Mouse (Mus musculus) midbrain, embryonic 11.5 days (tissue): ENCODE results near the gene Abcb4. TPM values are rescaled to one million over a fixed set of nuclear protein-coding genes. Genes with fewer than 3 reads are reported as not detected.
A peak's percentile ranks its signal among the peaks of the same experiment; 100 is the strongest.

ENCODE experiments used
- ATAC-seq: fragments of 200-750 bp; cut with Nextera tagmentation; 2 replicates; pipeline ENCODE4 v1.8.0; 2017; ENCODE audit warnings: moderate TSS enrichment, moderate library complexity; ENCODE audit not compliant: low FRiP score
- DNase-seq: peaks from one replicate; pipeline ENCODE4 v3.0.0; 2015; ENCODE audit warnings: low spot score; ENCODE audit errors: missing footprints
- H3K27ac ChIP-seq: fragments of 300-500 bp; sonication (generic); 2 replicates; pipeline ENCODE4 v1.5.1; 2014; ENCODE audit warnings: low read depth, low read length
- H3K27me3 ChIP-seq: fragments of 300-500 bp; sonication (generic); 2 replicates; pipeline ENCODE4 v1.6.1; 2014; ENCODE audit warnings: mild to moderate bottlenecking, low read length, moderate library complexity, mixed read lengths; ENCODE audit not compliant: control insufficient read depth, insufficient read depth
- H3K36me3 ChIP-seq: fragments of 300-500 bp; sonication (generic); 2 replicates; pipeline ENCODE4 v1.6.1; 2014; ENCODE audit warnings: mild to moderate bottlenecking, low read length, moderate library complexity, mixed read lengths; ENCODE audit not compliant: control insufficient read depth, insufficient read depth
- H3K4me1 ChIP-seq: fragments of 300-500 bp; sonication (generic); 2 replicates; pipeline ENCODE4 v1.6.1; 2014; ENCODE audit warnings: low read length; ENCODE audit not compliant: control insufficient read depth, insufficient read depth
- H3K4me2 ChIP-seq: fragments of 300-500 bp; sonication (generic); 2 replicates; pipeline ENCODE4 v1.6.1; 2014; ENCODE audit warnings: mild to moderate bottlenecking, moderate library complexity
- H3K4me3 ChIP-seq: fragments of 300-500 bp; sonication (generic); 2 replicates; pipeline ENCODE4 v1.5.1; 2014; ENCODE audit warnings: low read depth, low read length
- H3K9ac ChIP-seq: fragments of 300-500 bp; sonication (generic); 2 replicates; pipeline ENCODE4 v1.6.1; 2014; ENCODE audit warnings: low read length
- H3K9me3 ChIP-seq: fragments of 300-500 bp; sonication (generic); 2 replicates; pipeline ENCODE4 v1.6.1; 2016; ENCODE audit warnings: low read length; ENCODE audit not compliant: control insufficient read depth
- WGBS: fragments of 180-500 bp; shearing (Covaris S2); extraction: QIAGEN DNeasy Blood & Tissue Kit; methylation state at CpG from one replicate; pipeline ENCODE4 v1.1.7; 2014; 5-methylcytosine and 5-hydroxymethylcytosine counted together
- polyA plus RNA-seq: library from polyadenylated mRNA; unstranded; fragments of >200 nt; fragmentation: Nextera tagmentation; extraction: Ambion mirVana; gene quantifications from 2 replicates; pipeline ENCODE4 v1.2.1, GENCODE M21; 2014

The Abcb4 gene
- polyA plus RNA-seq, 1 experiment from 2014 or later = 0.60 TPM

DNA sequence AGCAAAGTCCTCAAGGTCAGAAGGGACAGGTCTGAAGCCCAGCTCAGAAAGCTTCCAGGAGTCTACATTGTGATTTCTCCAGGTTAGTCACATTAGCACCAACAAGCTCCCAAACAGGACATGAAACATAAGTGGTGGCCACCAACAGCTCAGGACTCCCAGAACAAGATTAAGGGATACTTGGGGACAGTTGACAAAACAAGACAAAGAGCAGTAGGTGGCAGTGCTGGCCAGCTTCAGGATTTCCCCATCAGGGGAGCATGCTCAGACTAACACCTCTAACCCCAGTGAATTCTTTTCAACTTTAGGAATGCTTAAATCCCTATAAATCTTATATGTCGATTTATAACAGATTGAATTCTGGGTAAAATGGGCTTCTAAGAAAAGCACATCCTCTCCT lies 25.5 kb upstream of the Abcb4 start:
- H3K9me3 ChIP-seq = no peaks in the 10 kb centered on the region
- no peaks in the 10 kb centered on the region for H3K4me1 ChIP-seq
- H3K9ac ChIP-seq = no peak overlapping the region
- H3K27ac ChIP-seq = no peak overlapping the region
- H3K36me3 ChIP-seq = no peaks in the 10 kb centered on the region
- H3K27me3 ChIP-seq = no peaks in the 10 kb centered on the region
- no peak overlapping the region for H3K4me3 ChIP-seq
- DNase-seq (peak; percentile 87), ATAC-seq (peak; percentile 67; the same call in 1 of the 2 replicates)
- no peak overlapping the region for H3K4me2 ChIP-seq
- WGBS = 0% methylated on average over 1 of the region's 1 CpGs

DNA sequence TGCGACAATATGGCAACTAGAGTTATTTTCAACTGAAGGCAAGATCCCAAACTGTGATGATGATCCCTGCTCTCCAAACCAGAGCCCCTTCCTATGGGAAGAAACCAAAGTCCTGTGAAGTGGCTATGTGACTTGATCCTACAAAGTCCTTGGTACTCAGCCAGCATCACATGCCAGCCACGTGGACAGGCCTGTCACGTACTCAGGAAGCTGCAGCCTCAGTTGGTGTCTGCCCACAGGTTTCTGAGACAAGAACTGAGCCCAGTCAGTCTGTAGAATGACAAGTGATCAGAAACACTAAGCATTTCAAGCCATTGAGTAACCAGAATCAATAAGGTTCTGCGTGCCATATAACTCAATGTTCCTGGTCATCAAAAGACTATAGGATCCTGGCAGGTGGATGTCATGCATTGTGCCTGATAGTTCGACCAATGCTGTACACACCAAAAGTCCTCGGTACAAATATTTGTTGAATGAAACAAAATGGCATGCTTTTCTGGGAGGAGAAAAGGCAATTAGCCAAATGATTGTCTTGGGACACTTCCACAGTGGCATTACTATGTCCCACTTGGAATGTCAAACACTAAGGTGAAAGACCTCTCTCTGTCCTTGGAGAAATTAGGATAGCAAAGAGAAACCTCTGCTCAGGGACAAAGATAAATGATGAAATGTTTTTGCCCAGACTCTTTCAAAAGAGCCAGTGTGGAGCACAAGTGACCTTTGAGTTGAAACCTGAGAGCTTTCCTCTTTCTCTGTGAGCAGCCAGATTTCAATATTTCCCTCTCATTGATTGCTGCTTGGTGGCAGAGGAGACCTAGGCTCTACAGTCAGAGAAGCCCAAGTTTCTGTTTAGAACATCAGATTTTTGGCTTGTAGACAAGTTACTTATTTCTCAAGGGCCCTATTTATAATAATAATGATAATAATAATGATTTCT lies 20.3 kb upstream of the Abcb4 start:
- no peak overlapping the region for H3K9ac ChIP-seq
- H3K27me3 ChIP-seq = no peaks in the 10 kb centered on the region
- no peak overlapping the region for H3K4me3 ChIP-seq
- H3K4me1 ChIP-seq = no peaks in the 10 kb centered on the region
- H3K4me2 ChIP-seq = no peak overlapping the region
- DNase-seq = no peak
- 88% methylated on average over 6 of the region's 6 CpGs for WGBS
- no peak overlapping the region for H3K27ac ChIP-seq
- H3K9me3 ChIP-seq = no peaks in the 10 kb centered on the region
- no peaks in the 10 kb centered on the region for H3K36me3 ChIP-seq
- no peak for ATAC-seq

DNA sequence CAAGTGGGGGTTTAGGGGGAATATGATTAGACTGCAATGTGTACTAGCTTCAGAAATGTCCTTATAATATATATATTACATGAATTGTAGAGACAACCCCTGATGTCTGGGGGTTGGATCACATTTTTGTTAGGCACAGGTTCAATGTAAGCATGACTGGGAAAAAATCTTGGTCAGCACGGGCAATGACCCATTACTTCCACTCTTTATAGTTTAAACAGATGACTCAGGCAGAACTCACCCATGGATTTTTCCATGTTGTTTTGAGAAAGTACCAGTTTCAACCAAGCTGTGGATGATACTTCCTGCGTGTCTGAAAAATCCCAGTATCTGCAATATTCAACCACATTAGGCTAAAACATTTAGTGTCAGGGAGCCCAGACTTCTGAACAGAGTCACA lies 16.4 kb upstream of the Abcb4 start:
- no peak for ATAC-seq
- WGBS = 93% methylated on average over 2 of the region's 2 CpGs

DNA sequence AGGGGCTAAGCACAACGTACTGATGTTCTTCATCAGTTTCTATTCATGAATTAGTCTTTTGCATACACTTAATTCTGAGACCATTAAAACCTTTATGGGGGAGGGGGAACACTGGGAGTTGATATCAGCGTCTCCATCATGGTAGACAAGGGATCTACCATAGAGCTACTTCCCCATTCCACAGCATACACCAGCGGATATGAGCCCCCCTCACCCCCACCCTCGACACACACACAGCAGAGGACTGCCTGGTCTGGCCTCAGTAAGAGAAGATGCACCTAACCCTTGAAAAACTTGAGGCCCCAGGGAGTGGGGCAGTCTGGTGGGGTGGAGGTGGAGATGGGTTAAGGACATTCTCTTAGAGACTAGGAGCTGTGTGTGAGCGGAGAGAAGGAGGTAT lies 15.7 kb upstream of the Abcb4 start:
- WGBS = 84% methylated on average over 5 of the region's 5 CpGs

More for the DNA sequence above, 16.4 kb upstream of the Abcb4 start:
- Histone ChIP-seq H3K36me3 (no peaks in the 10 kb centered on the region), H3K27ac (no peak overlapping the region), H3K27me3 (no peaks in the 10 kb centered on the region), H3K9me3 (no peaks in the 10 kb centered on the region), H3K4me3 (no peak overlapping the region), H3K4me1 (no peaks in the 10 kb centered on the region), H3K9ac (no peak overlapping the region), H3K4me2 (no peak overlapping the region)
- DNase-seq = no peak

GRCm38 (mm10) chr5:8885837-8886236 lies 7.7 kb upstream of the Abcb4 start:
- whole genome bisulfite sequencing = 85% methylated on average over 2 of the region's 2 CpGs
- no peaks in the 10 kb centered on the region for H3K4me1 ChIP-seq
- no peaks in the 10 kb centered on the region for H3K9me3 ChIP-seq
- H3K4me2 ChIP-seq = no peak overlapping the region
- DNase-seq (no peak), ATAC-seq (no peak)
- no peaks in the 10 kb centered on the region for H3K36me3 ChIP-seq
- H3K9ac ChIP-seq = no peak overlapping the region
- no peak overlapping the region for H3K4me3 ChIP-seq
- H3K27me3 ChIP-seq = no peaks in the 10 kb centered on the region
- no peak overlapping the region for H3K27ac ChIP-seq

More for the DNA sequence above, 15.7 kb upstream of the Abcb4 start:
- Histone ChIP-seq H3K4me2 (no peak overlapping the region), H3K36me3 (no peaks in the 10 kb centered on the region), H3K27me3 (no peaks in the 10 kb centered on the region), H3K4me1 (no peaks in the 10 kb centered on the region), H3K27ac (no peak overlapping the region), H3K9ac (no peak overlapping the region), H3K4me3 (no peak overlapping the region), H3K9me3 (no peaks in the 10 kb centered on the region)
- ATAC-seq (no peak), DNase-seq (no peak)

GRCm38 (mm10) chr5:8894104-8894425 lies 548 bp downstream of the Abcb4 start:
- 10% methylated on average over 15 of the region's 15 CpGs for WGBS
- Histone ChIP-seq H3K4me1 (no peaks in the 10 kb centered on the region; the same call in 1 of the 2 replicates), H3K9me3 (no peaks in the 10 kb centered on the region), H3K4me3 (peak overlapping the region; percentile 67), H3K4me2 (peak overlapping the region; percentile 97), H3K27ac (no peak overlapping the region), H3K9ac (peak overlapping the region; percentile 75), H3K36me3 (no peaks in the 10 kb centered on the region), H3K27me3 (peaks cover 8% of the 10 kb centered on the region)
- no peak for DNase-seq
- no peak; the same call in 1 of the 2 replicates for ATAC-seq

- DNase-seq (no peak), ATAC-seq (no peak)
- Histone ChIP-seq H3K4me2 (no peak overlapping the region), H3K9me3 (no peaks in the 10 kb centered on the region), H3K9ac (no peak overlapping the region), H3K27me3 (peaks cover 8% of the 10 kb centered on the region), H3K27ac (no peak overlapping the region), H3K4me1 (no peaks in the 10 kb centered on the region; the same call in 1 of the 2 replicates), H3K36me3 (no peaks in the 10 kb centered on the region), H3K4me3 (no peak overlapping the region)
- 71% methylated on average over 15 of the region's 15 CpGs for WGBS
Observed at GRCm38 (mm10) chr5:8894641-8895490, 1.3 kb downstream of the Abcb4 start.

- Histone ChIP-seq H3K9me3 (no peaks in the 10 kb centered on the region), H3K4me2 (no peak overlapping the region), H3K27ac (no peak overlapping the region), H3K4me1 (no peaks in the 10 kb centered on the region; the same call in 1 of the 2 replicates), H3K4me3 (no peak overlapping the region), H3K9ac (no peak overlapping the region), H3K27me3 (peaks cover 8% of the 10 kb centered on the region), H3K36me3 (no peaks in the 10 kb centered on the region)
- DNase-seq = no peak
- 70% methylated on average over 1 of the region's 1 CpGs for WGBS
- no peak for ATAC-seq
Observed at GRCm38 (mm10) chr5:8896198-8896597, 2.7 kb downstream of the Abcb4 start.

DNA sequence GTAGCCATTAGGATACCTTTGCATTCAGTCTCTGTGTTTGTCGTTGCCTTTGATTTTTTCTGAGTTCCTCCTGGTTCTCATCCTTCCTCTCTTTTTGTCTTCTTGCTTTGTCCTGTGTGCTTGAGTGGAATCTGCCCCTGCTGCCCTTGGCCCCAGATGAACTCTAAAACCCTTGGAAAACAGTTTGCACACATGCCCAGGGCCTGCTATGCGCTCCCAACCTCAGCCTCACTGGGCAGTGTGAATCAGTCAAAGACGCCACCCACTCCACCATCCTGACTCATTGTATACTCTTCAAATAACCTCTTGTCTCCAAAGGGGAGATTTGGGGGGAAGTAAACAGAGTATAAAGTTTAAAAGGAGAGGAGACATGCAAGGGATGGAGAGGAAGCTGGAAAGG lies 4.7 kb downstream of the Abcb4 start:
- no peaks in the 10 kb centered on the region; the same call in 1 of the 2 replicates for H3K4me1 ChIP-seq
- no peak overlapping the region for H3K9ac ChIP-seq
- 71% methylated on average over 3 of the region's 3 CpGs for WGBS
- H3K36me3 ChIP-seq = no peaks in the 10 kb centered on the region
- no peaks in the 10 kb centered on the region for H3K9me3 ChIP-seq
- DNase-seq (no peak), ATAC-seq (no peak)
- no peak overlapping the region for H3K4me2 ChIP-seq
- peaks cover 2% of the 10 kb centered on the region; the same call in 1 of the 2 replicates for H3K27me3 ChIP-seq
- no peak overlapping the region for H3K27ac ChIP-seq
- H3K4me3 ChIP-seq = no peak overlapping the region
